Mouse (Mus musculus) spleen, adult 2 months (tissue): ENCODE data around the gene Zfp213. TPM values are rescaled to one million over a fixed set of nuclear protein-coding genes. Genes with fewer than 3 reads are reported as not detected.

ENCODE experiments used
- DNase-seq, 2 experiments: peaks; one replicate each; pipeline versions ENCODE4 v3.0.0 to v3.0.0-alpha.2; 2012 to 2021; ENCODE audit warnings: low spot score in 2 of 2, low read depth in 1 of 2
- H3K27ac ChIP-seq: fragments of 200-500 bp; 2 replicates; pipeline ENCODE4 v1.5.1; 2012; ENCODE audit warnings: low read length, inconsistent platforms; ENCODE audit not compliant: insufficient read depth
- H3K27me3 ChIP-seq: fragments of 200-500 bp; 2 replicates; pipeline ENCODE4 v1.6.1; 2012; ENCODE audit warnings: mild to moderate bottlenecking, moderate library complexity, low read length, inconsistent platforms; ENCODE audit not compliant: control insufficient read depth, insufficient read depth
- H3K36me3 ChIP-seq: fragments of 200-500 bp; 2 replicates; pipeline ENCODE4 v1.6.1; 2012; ENCODE audit warnings: mild to moderate bottlenecking, low read length, inconsistent platforms; ENCODE audit not compliant: control insufficient read depth, insufficient read depth
- H3K4me1 ChIP-seq: fragments of 200-500 bp; 2 replicates; pipeline ENCODE4 v1.6.1; 2011; ENCODE audit warnings: inconsistent platforms; ENCODE audit not compliant: control insufficient read depth, insufficient read depth, insufficient read length
- H3K4me3 ChIP-seq: fragments of 200-500 bp; 2 replicates; pipeline ENCODE4 v1.5.1; 2011; ENCODE audit warnings: mild to moderate bottlenecking, inconsistent platforms; ENCODE audit not compliant: insufficient read depth, insufficient read length; ENCODE audit errors: extremely low read depth
- CTCF ChIP-seq: fragments of 200-500 bp; IDR thresholded peaks from 2 replicates; pipeline ENCODE4 v1.5.1; 2011; ENCODE audit warnings: mild to moderate bottlenecking, inconsistent platforms; ENCODE audit not compliant: insufficient read depth, insufficient read length, insufficient replicate concordance; ENCODE audit errors: extremely low read depth
- POLR2A ChIP-seq: fragments of 200-500 bp; IDR thresholded peaks from 2 replicates; pipeline ENCODE4 v1.6.1; 2011; ENCODE audit warnings: low read depth, low read length, inconsistent platforms
- WGBS: fragments of 180-500 bp; shearing (Covaris S2); methylation state at CpG from one replicate; pipeline ENCODE4 v1.1.7; 2018; 5-methylcytosine and 5-hydroxymethylcytosine counted together
- polyA plus RNA-seq: library from polyadenylated mRNA; depleted of rRNA; stranded (reverse); fragments of >200 nt; gene quantifications from 2 replicates; pipeline ENCODE4 v1.2.3, GENCODE M21; 2012

The Zfp213 gene
- polyA plus RNA-seq, 1 experiment: 11.8 TPM

- H3K4me3 ChIP-seq: peak overlapping the region; percentile 58
- H3K4me1 ChIP-seq: 0 out of 2 replicates have a peak, but pooled peaks cover 2% of the 10 kb centered on the region
- no peaks in the 10 kb centered on the region for H3K36me3 ChIP-seq
- DNase-seq: peak; percentile 33 to 78
- H3K27ac ChIP-seq: no peak overlapping the region
- no peaks in the 10 kb centered on the region for H3K27me3 ChIP-seq
- WGBS: 9% methylated on average over 34 of the region's 34 CpGs
- TF ChIP-seq POLR2A (no peak), CTCF (no peak)
These were observed 28.3 kb upstream of the Zfp213 start for GRCm38 (mm10) chr17:23592208-23592925.

GRCm38 (mm10) chr17:23587253-23587652 lies 23.2 kb upstream of the Zfp213 start:
- no peak for DNase-seq
- 89% methylated on average over 2 of the region's 2 CpGs for WGBS

GRCm38 (mm10) chr17:23585721-23586491 lies 21.9 kb upstream of the Zfp213 start:
- no peak for DNase-seq
- 5% methylated on average over 22 of the region's 22 CpGs for WGBS
- H3K4me1 ChIP-seq: no peaks in the 10 kb centered on the region; the same call in 1 of the 2 replicates
- no peaks in the 10 kb centered on the region for H3K27me3 ChIP-seq
- H3K27ac ChIP-seq: no peak overlapping the region
- H3K4me3 ChIP-seq: peak overlapping the region; percentile 44; the same call in 1 of the 2 replicates
- TF ChIP-seq POLR2A (no peak), CTCF (no peak)
- no peaks in the 10 kb centered on the region for H3K36me3 ChIP-seq

More at GRCm38 (mm10) chr17:23587253-23587652, 23.2 kb upstream of the Zfp213 start:
- Histone ChIP-seq H3K27ac (no peak overlapping the region), H3K4me3 (no peak overlapping the region), H3K27me3 (no peaks in the 10 kb centered on the region), H3K4me1 (peaks cover 1% of the 10 kb centered on the region; the same call in 1 of the 2 replicates), H3K36me3 (no peaks in the 10 kb centered on the region)
- no peak for TF ChIP-seq CTCF
- TF ChIP-seq POLR2A: no peak

GRCm38 (mm10) chr17:23584786-23585185 lies 20.7 kb upstream of the Zfp213 start:
- no peak for TF ChIP-seq POLR2A
- no peak for TF ChIP-seq CTCF

GRCm38 (mm10) chr17:23575951-23576552 lies 12.0 kb upstream of the Zfp213 start:
- no peak for DNase-seq
- H3K4me1 ChIP-seq: no peaks in the 10 kb centered on the region
- no peaks in the 10 kb centered on the region for H3K36me3 ChIP-seq
- no peak overlapping the region for H3K27ac ChIP-seq
- TF ChIP-seq POLR2A: no peak
- no peaks in the 10 kb centered on the region for H3K27me3 ChIP-seq
- WGBS: 91% methylated on average over 38 of the region's 38 CpGs
- no peak overlapping the region for H3K4me3 ChIP-seq

More at GRCm38 (mm10) chr17:23584786-23585185, 20.7 kb upstream of the Zfp213 start:
- Histone ChIP-seq H3K4me3 (no peak overlapping the region), H3K36me3 (no peaks in the 10 kb centered on the region), H3K4me1 (no peaks in the 10 kb centered on the region; the same call in 1 of the 2 replicates), H3K27me3 (no peaks in the 10 kb centered on the region), H3K27ac (no peak overlapping the region)
- no peak for DNase-seq
- 81% methylated on average over 8 of the region's 8 CpGs for WGBS

- WGBS: 90% methylated on average over 8 of the region's 8 CpGs
- Histone ChIP-seq H3K36me3 (no peaks in the 10 kb centered on the region), H3K27me3 (no peaks in the 10 kb centered on the region), H3K27ac (no peak overlapping the region), H3K4me1 (no peaks in the 10 kb centered on the region), H3K4me3 (no peak overlapping the region)
- no peak for DNase-seq
- TF ChIP-seq CTCF: no peak
- no peak for TF ChIP-seq POLR2A
These were observed 10.1 kb upstream of the Zfp213 start for GRCm38 (mm10) chr17:23574130-23574529.
